Mouse (Mus musculus): ENCODE measurements at regions not wholly inside any gene's neighbourhood (a gene's known extent, or its start where the extent isn't known, plus 50 kb on each side); places are given as distances from the start of the nearest gene placed in this dataset.

- no peak for DNase-seq (ENCODE audit: low read depth, low spot score)
Measured at GRCm38 (mm10) chr12:109881108-109881507, 281.0 kb upstream of the Rtl1 start.

DNA sequence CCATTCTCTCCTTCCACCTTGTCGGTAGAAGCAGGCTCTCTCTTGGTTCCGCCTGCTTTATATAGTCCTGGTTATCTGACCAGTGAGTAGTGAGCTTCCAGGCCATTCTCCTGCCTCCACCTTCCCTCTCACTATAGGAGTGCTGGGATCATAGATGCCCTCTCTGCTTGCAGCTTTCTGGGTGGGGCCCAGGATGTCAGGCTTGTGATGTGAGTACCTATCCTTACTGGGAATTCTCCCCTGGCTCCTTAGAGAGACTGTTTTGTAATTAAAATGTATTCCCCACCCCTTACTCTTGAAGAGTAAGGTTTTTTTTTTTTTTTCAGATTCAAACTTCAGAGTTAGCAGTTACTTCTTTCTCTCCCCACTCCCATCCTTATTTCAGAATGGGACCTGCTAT lies 291.1 kb upstream of the Rtl1 start:
- DNase-seq (ENCODE audit: low read depth, low spot score): no peak

DNA sequence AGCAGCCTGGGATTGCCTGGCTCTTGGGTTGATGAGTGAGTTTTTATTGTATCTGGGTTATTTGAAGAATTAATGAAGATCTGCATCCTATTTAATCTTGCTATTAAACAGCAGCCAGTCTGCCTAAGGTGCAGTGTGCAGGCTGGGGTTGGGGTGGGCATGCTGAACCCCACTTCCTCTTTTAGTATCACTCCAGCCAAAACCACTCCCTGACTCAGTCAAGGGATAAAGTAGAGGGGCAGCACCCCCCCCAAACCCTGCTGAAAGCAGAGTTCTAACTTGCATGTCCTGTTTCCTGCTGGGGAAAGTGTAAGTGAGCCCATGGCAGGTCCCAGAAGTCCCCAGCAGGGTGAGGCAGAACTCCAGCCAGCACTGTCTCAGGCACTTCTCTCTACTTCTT lies 292.7 kb upstream of the Rtl1 start:
- DNase-seq (ENCODE audit: low read depth, low spot score): no peak

DNA sequence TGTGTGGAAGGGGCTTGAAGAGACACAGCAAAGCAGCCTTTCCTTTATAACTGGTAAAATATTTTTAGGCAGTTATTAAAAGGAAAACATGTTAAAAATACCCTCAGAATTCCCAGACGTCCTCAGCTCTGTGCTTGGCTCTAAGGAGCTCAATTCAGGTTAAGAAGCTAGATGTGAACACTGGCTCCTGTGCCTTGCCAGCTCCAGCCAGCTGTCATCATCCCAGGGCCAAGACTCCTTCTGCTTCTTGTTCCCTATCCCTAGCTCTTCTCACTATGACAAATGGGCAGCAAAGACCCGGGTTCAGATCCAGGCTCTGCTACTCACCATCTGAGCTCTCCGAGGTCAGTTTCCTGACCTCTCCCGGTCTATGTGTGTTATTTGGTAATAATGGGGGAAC lies 293.5 kb upstream of the Rtl1 start:
- no peak for DNase-seq (ENCODE audit: low read depth, low spot score)

GRCm38 (mm10) chr12:109895389-109895788 lies 295.3 kb upstream of the Rtl1 start:
- no peak for DNase-seq (ENCODE audit: low read depth, low spot score)

- no peak for DNase-seq (ENCODE audit: low read depth, low spot score)
Measured at GRCm38 (mm10) chr12:109896397-109896796, 296.3 kb upstream of the Rtl1 start.

- no peak for DNase-seq (ENCODE audit: low read depth, low spot score)
Measured at GRCm38 (mm10) chr12:109896906-109897305, 296.8 kb upstream of the Rtl1 start.

DNA sequence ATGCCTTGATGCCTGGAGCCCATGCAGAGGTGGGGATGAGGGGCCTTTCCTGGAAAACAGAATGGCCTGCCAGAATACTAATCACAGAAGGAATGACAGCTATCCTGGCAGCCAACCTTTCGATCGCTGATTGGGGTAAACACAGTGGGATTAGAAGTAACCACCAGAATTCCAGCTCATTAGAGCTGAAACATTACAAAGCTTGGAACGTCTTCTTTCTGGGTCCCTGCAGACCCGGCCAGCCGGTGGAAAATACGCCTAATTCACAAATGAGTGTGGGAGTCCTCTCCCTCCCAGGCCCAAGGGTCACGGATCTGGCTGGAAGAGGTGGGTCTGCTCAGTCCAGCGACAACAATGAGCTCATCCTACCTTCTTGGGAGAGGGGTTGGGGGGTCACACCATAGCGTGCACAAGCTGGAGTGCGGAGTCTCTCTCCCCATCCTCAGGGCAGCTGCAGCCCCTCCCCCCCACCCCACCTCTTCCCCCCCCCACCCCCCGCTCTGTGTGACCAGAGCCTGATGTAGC lies 297.8 kb upstream of the Rtl1 start:
- DNase-seq (ENCODE audit: low read depth, low spot score): no peak

DNA sequence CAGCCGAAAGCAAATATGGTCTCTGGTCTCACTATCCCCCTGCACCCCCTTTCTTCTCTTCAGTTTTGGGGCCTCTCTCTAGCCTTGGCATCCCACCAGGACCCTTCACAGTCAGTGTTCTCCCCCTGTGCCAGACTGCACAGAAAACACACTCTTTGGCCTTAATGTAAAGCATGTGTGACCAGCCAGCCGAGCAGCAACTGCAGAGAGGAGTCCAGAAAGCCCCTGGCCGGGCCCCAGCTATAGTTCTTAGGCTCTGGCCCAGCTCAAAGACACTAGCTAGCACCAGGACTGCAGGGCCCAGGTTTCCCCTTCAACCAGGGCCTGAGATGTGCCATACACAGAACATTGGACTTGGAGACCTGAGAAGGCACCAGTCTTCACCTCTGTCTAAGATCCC lies 299.3 kb upstream of the Rtl1 start:
- no peak for DNase-seq (ENCODE audit: low read depth, low spot score)

DNA sequence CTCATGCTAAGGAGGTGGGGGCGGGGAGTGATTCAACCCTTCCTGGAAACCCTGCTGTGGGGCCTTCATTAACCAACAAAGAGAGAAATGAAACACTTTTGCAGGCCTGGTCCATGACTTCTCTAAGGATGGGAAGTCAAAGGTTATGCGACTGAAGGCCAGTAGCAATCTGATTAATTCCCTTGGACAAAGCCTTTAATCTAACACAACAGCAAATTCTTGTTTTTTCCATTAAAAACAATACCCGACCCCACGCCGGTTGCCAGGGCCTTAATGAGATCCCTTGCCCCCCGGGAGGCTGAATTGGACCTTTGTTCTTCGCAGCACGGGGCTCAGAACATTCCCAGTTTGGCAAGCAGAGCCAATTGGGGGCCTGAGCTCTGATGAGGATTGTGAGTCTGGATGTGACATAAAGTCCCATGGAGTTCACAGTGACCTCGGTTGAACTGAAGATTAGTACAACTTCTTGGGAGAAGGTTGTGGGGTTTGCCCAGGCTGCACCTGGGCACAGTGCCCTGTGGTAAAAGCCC lies 310.9 kb upstream of the Rtl1 start:
- no peak for DNase-seq (ENCODE audit: low read depth, low spot score)

DNA sequence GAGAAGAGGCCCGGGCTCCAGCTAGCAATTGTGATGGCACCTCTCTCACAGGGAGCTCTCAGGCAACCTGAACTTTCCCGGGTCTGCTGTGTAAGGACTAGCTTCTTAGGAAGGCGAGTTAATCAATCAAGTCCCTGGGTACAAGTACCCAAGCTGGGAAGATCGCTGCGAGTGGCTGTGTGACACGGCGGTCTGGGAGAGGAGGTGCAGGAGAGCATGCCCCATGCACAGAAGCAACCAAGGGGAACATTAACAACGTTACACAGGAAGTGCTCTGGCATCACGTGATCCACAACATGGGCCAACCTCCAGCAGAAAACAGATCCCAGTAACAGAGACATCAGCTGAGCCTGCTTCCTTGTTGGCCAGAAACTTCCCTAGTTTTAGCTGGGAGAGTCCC lies 311.4 kb upstream of the Rtl1 start:
- no peak for DNase-seq (ENCODE audit: low read depth, low spot score)

GRCm38 (mm10) chr12:109917761-109918160 lies 317.6 kb upstream of the Rtl1 start:
- no peak for DNase-seq (ENCODE audit: low read depth, low spot score)

DNA sequence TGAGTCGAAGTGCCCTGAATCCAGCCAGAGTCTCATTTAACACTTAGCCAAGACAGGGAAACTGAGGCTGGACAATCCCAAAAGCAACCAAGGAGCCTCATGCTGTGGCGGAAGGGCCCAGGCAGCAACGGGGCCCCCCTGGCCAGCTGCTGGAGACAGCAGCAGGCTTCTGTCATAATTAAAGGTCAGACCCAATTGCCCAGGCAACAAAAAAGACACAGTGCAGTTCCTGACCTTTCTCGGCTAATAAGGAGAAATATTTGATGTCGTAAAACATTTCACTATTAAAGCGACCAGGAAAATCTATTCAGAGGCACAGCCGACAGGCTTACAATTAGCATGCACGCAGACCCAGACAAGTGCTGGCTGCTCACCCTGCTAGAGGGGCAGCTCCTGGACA lies 318.8 kb upstream of the Rtl1 start:
- no peak for DNase-seq (ENCODE audit: low read depth, low spot score)

GRCm38 (mm10) chr12:109922111-109922510 lies 322.0 kb upstream of the Rtl1 start:
- no peak for DNase-seq (ENCODE audit: low read depth, low spot score)

DNA sequence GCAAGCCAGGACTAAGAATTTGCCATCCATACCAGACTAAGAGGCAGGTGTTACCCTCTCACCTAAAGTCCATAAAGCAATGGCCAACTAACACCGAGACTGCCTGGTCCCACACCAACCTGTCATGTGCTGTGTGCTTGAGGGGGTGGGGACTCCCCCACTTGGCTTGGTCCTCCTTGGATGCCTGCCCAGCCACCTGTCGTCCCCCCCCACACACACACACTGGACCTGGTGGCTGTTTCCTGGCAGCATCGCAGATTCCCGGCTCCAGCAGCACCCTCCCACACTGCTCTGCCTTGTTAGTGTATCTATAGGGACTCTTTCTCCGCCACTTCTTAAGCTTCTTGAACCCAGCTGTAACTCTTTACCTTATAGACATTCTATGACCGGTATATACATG lies 325.7 kb upstream of the Rtl1 start:
- DNase-seq (ENCODE audit: low read depth, low spot score): no peak

DNA sequence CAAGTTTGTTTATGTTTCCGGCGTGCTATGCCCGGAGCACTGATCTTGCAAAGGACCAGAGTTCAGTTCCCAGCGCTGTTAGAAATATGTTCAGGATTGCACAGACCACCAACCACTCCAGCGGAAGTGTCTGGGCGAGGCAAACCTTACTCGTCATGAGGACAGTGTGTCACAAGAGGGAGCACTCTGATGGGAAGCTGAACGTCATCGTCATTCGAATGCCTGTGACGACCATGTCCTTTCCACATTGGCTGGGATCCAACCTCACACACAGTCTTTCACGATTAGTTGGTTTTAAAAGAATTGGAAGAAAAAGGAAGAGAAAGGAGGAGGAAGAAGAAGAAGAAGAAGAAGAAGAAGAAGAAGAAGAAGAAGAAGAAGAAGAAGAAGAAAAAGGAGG lies 326.5 kb upstream of the Rtl1 start:
- DNase-seq (ENCODE audit: low read depth, low spot score): no peak

- DNase-seq (ENCODE audit: low read depth, low spot score): no peak
Measured at GRCm38 (mm10) chr12:109946179-109946578, 332.7 kb upstream of the Dio3 start.

GRCm38 (mm10) chr12:109946936-109947335 lies 331.9 kb upstream of the Dio3 start:
- DNase-seq (ENCODE audit: low read depth, low spot score): no peak

- DNase-seq (ENCODE audit: low read depth, low spot score): no peak
Measured at GRCm38 (mm10) chr12:109947886-109948433, 330.9 kb upstream of the Dio3 start.

DNA sequence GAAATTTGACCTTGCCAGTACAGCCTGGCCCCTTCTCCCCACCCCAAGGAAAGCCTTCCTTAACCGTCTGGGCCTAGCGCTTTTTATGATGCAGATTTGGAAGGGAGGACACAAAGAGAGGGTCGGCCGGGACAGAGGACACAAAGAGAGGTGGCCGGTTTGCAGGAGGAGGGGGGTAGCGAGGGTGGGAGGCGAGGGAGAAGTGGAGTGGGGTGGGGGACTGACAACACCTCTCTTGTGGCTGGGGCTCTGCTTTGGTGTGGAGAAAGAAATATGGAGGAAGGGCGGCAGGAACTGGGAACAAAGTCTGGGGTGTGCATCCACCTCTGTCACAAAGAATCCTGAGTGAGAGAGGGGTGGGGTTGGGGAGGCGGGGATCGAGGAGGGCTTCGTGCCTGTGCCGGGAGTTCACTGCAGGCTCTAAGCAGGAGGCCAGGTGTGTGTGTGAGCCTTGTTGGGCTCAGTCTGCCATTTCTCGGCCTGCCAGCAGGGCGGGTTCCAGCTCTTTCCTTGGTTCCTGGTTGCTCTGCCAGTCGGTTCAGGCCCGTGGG lies 330.4 kb upstream of the Dio3 start:
- DNase-seq (ENCODE audit: low read depth, low spot score): no peak

GRCm38 (mm10) chr12:109949231-109949965 lies 329.5 kb upstream of the Dio3 start:
- DNase-seq (ENCODE audit: low read depth, low spot score): no peak

- peak; percentile 7 for DNase-seq (ENCODE audit: low read depth, low spot score)
Measured at GRCm38 (mm10) chr12:109950632-109951031, 328.2 kb upstream of the Dio3 start.

GRCm38 (mm10) chr12:109951473-109951872 lies 327.4 kb upstream of the Dio3 start:
- DNase-seq (ENCODE audit: low read depth, low spot score): no peak

Measured in CD4-positive, CD25-positive, alpha-beta regulatory T cell, adult 2 months (primary cell).